Mouse (Mus musculus) C2C12 (cell line): ENCODE measurements around the gene Mylk3. TPM values are rescaled to one million over a fixed set of nuclear protein-coding genes. Genes with fewer than 3 reads are reported as not detected.

Source experiments
- H3K27me3 ChIP-seq: one replicate; pipeline ENCODE4 v1.6.1; 2011; ENCODE audit not compliant: control insufficient read depth, insufficient read depth, insufficient read length
- H3K36me3 ChIP-seq: one replicate; pipeline ENCODE4 v1.6.1; 2011; ENCODE audit not compliant: control insufficient read depth, insufficient read depth
- H3K4me3 ChIP-seq: one replicate; pipeline ENCODE4 v1.5.1; 2011; ENCODE audit warnings: mild to moderate bottlenecking, control low read depth; ENCODE audit not compliant: poor library complexity, insufficient read depth, severe bottlenecking
- H3K79me2 ChIP-seq: one replicate; pipeline ENCODE4 v1.6.1; 2011; ENCODE audit not compliant: control insufficient read depth, insufficient read depth
- H3K79me3 ChIP-seq: one replicate; pipeline ENCODE4 v1.6.1; 2011; ENCODE audit warnings: low read depth, control low read depth
- H3ac ChIP-seq: one replicate; pipeline ENCODE3; 2011; ENCODE audit warnings: low read depth; ENCODE audit not compliant: control insufficient read depth, insufficient read length
- CEBPB ChIP-seq: IDR thresholded peaks from one replicate; pipeline ENCODE4 v1.6.1; 2011; ENCODE audit warnings: low read depth, mild to moderate bottlenecking, control low read depth, moderate library complexity
- CTCF ChIP-seq: IDR thresholded peaks from one replicate; pipeline ENCODE4 v1.5.1; 2011; ENCODE audit not compliant: control insufficient read depth, insufficient read depth, insufficient read length
- FOSL1 ChIP-seq: IDR thresholded peaks from one replicate; pipeline ENCODE4 v1.8.0; 2011; ENCODE audit warnings: mild to moderate bottlenecking, low read length; ENCODE audit not compliant: poor library complexity, insufficient read depth, severe bottlenecking
- MAX ChIP-seq: IDR thresholded peaks from one replicate; pipeline ENCODE4 v1.6.1; 2011; ENCODE audit warnings: mild to moderate bottlenecking, control low read depth
- MYOD1 ChIP-seq: IDR thresholded peaks from one replicate; pipeline ENCODE4 v1.6.1; 2011; ENCODE audit warnings: low read depth; ENCODE audit not compliant: control insufficient read depth, insufficient read length
- MYOG ChIP-seq: IDR thresholded peaks from one replicate; pipeline ENCODE4 v1.6.1; 2011; ENCODE audit not compliant: control insufficient read depth, insufficient read length; ENCODE audit errors: extremely low read depth
- USF1 ChIP-seq: IDR thresholded peaks from one replicate; pipeline ENCODE4 v1.6.1; 2011; ENCODE audit warnings: low read depth, mild to moderate bottlenecking, control low read depth, moderate library complexity
- polyA plus RNA-seq: library from polyadenylated mRNA; unstranded; fragments of >200 nt; fragmentation: generic; extraction: Trizol; gene quantifications from one replicate; pipeline ENCODE4 v1.2.1, GENCODE M21; 2012; ENCODE audit warnings: missing spikeins

Gene Mylk3
- polyA plus RNA-seq, 1 experiment = not detected

DNA sequence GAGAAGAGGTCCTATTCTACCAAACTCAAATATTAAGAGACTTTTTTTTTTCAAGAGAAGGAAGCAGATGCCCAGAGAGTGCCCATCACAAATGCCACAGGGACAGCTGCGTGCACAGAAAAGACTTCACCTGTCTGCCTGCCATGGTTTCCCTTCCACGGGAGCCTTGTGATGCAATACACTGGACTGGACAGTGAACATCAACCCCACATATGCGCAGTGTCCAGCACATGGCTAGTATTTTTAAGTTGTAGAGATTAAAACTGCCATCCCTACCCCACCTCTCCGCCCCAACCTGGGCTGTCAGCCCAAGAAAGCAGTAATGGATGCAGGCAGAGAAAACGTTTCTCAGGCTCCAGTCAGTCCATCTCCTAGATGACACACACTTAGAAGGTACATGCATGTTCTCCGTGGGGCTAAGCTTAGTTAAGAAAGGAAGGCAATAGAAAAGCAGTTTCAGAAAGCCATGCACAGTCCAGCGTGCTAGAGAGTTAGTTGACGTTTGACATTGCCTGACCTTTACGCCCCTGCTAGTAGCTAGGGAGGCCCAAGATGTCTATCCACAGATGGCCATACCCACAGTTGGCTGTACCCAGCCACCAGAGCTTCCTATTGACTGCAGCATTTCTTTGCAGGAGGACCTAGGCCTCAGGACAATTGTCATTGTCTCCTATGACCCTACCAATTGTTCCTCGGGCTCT, 5.9 kb downstream of the Mylk3 start:
- Histone ChIP-seq H3K36me3 (no peaks in the 10 kb centered on the region), H3K27me3 (no peaks in the 10 kb centered on the region), H3K79me2 (no peaks in the 10 kb centered on the region), H3K4me3 (no peak overlapping the region), H3ac (no peak overlapping the region), H3K79me3 (no peaks in the 10 kb centered on the region)
- TF ChIP-seq MAX = no peak
- TF ChIP-seq USF1 = no peak
- TF ChIP-seq MYOG = no peak
- no peak for TF ChIP-seq CTCF
- no peak for TF ChIP-seq FOSL1
- no peak for TF ChIP-seq CEBPB
- TF ChIP-seq MYOD1 = no peak

DNA sequence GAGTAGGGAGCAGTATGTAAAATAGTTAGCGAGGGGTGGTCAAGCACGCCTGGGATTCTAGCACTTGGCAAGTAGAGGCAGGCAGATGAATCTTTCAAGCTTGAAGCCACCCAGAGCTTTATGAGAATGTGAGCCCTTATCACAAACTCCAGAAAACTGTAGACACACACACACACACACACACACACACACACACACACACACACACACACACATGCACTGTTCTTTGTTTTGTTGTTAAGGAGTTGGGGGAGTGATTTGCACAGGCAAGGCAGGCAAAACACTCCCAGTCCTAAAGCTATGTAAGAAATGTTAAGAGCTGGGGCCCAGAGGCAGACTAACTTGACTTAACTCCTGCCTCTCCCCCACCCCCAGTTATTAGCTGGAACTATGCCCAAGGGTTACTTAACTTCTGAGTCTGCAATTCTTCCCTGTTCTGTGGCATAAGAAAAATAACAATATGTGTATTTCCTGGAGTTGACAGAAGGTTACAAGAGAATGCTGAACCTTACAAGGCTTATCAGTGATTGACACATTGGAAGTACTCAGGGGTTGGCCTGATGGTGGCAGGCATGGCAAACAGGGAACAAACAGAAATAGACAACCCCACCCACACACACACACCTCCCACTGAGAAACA, 6.9 kb downstream of the Mylk3 start:
- Histone ChIP-seq H3K79me3 (no peaks in the 10 kb centered on the region), H3K79me2 (no peaks in the 10 kb centered on the region), H3ac (no peak overlapping the region), H3K36me3 (no peaks in the 10 kb centered on the region), H3K27me3 (no peaks in the 10 kb centered on the region), H3K4me3 (no peak overlapping the region)
- no peak for TF ChIP-seq MAX
- TF ChIP-seq MYOG = no peak
- no peak for TF ChIP-seq CEBPB
- no peak for TF ChIP-seq CTCF

DNA sequence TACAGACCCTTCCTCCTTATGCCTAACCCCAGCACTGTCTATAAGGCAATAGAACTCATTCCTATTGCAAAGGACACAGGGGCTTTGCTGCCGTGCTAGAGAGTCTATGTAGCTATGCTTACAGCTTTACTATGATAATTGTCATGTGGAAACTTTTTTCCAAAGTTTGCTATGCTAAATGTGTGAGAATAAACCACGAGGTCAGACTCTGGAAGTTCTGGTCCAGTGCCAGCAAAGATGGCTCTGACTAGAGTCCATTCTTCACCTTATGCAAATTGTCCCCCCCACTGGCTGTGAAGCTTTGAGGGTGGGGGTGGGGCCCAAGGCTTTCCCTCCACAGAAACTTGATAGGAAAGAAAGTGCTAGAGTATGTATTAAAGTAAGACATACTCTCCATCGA, 9.6 kb downstream of the Mylk3 start:
- no peaks in the 10 kb centered on the region for H3K36me3 ChIP-seq
- no peak for TF ChIP-seq USF1
- TF ChIP-seq FOSL1 = no peak
- TF ChIP-seq CTCF = no peak
- TF ChIP-seq MYOD1 = no peak
- TF ChIP-seq MAX = no peak
- no peak for TF ChIP-seq MYOG
- TF ChIP-seq CEBPB = no peak
- H3K27me3 ChIP-seq = no peaks in the 10 kb centered on the region
- H3ac ChIP-seq = no peak overlapping the region
- no peaks in the 10 kb centered on the region for H3K79me3 ChIP-seq
- no peak overlapping the region for H3K4me3 ChIP-seq
- no peaks in the 10 kb centered on the region for H3K79me2 ChIP-seq

DNA sequence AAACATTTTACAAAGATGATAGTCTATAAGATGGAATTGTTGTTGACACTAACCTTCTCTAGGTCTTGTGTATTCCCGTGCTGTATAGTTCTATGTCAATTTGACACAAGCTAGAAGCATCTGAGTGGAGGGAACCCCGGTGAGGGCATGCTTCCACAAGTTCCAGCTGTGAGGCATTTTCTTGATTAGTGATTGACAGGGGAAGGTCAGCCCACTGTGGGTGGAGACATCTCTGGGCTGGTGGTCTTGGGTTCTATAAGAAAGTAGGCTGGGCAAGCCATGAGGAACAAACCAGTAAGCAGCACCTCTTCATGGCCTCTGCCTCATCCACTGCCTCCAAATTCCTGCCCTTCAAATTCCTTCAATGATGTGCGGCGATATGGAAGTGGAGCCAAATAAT, 11.9 kb downstream of the Mylk3 start:
- Histone ChIP-seq H3K27me3 (no peaks in the 10 kb centered on the region), H3K79me2 (no peaks in the 10 kb centered on the region), H3K36me3 (no peaks in the 10 kb centered on the region), H3K79me3 (no peaks in the 10 kb centered on the region), H3ac (no peak overlapping the region), H3K4me3 (no peak overlapping the region)
- TF ChIP-seq MYOD1 (no peak), USF1 (no peak), CTCF (no peak), FOSL1 (no peak), CEBPB (no peak), MYOG (no peak), MAX (no peak)

DNA sequence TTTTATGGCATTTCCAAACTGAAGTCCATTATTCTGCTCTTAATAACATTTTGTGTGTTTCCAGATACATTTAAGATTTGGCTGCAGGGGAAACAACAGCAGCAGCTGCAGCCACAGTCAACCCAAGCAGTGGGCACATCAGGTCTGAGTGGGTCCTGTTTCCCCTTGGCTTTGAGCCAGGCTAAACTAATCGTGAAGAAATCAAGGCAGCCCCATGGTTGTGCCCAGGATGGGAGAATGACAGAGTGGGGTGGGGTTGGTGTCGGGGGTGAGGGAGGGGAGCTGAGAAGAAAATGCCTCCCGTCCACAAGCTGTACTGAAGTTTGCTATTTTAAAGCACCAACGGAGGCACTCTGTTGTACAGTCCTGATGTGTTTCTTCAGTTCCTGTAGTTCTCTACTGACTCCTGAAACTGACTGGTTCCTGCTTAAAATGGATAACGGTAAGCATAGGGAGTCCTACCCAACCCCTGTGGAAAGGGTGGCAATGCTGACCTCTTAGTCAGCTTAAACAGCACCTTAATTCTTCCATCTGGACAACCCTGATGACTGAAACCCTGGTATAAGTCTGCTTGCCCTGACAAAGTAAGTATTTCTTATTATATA, 12.6 kb downstream of the Mylk3 start:
- no peaks in the 10 kb centered on the region for H3K27me3 ChIP-seq
- H3K79me2 ChIP-seq = no peaks in the 10 kb centered on the region
- no peak for TF ChIP-seq MAX
- no peak for TF ChIP-seq MYOG
- no peak for TF ChIP-seq CEBPB
- TF ChIP-seq FOSL1 = no peak
- no peak for TF ChIP-seq MYOD1
- TF ChIP-seq USF1 = no peak
- no peak for TF ChIP-seq CTCF
- no peak overlapping the region for H3K4me3 ChIP-seq
- H3ac ChIP-seq = no peak overlapping the region
- no peaks in the 10 kb centered on the region for H3K36me3 ChIP-seq
- H3K79me3 ChIP-seq = no peaks in the 10 kb centered on the region
